Mouse (Mus musculus): ENCODE measurements around the gene Nt5dc2. TPM values are rescaled to one million over a fixed set of nuclear protein-coding genes. Genes with fewer than 3 reads are reported as not detected.

Gene Nt5dc2
- total and polyA plus RNA-seq, 3 experiments: 3.3 to 52.5 (median 4.0) TPM

GRCm38 (mm10) chr14:31089918-31090317 is 40.9 kb upstream of the Nt5dc2 start:
- Histone ChIP-seq H3K27ac (ENCODE audit: insufficient read depth, low read depth) (no peak overlapping the region), H3K9ac (ENCODE audit: insufficient read depth, low read depth) (no peak overlapping the region), H3K4me1 (ENCODE audit: control insufficient read depth in 1 of 2, insufficient read depth in 2 of 2) (no peaks in the 10 kb centered on the region), H3K4me3 (replicated peaks in 1 of 3; ENCODE audit: low read depth in 2 of 3, low read length in 2 of 3, poor library complexity in 1 of 3) (no peak overlapping the region), H3K27me3 (replicated peaks) (no peaks in the 10 kb centered on the region), H3K36me3 (replicated peaks in 1 of 2; ENCODE audit: control insufficient read depth in 1 of 2, insufficient read depth in 1 of 2, low read length in 1 of 2) (peaks cover 27 to 66% of the 10 kb centered on the region in 2 experiments), H3K9me3 (replicated peaks; ENCODE audit: low read length) (no peaks in the 10 kb centered on the region), H3K4me2 (ENCODE audit: insufficient read depth, low read depth, poor library complexity, severe bottlenecking) (no peak overlapping the region), H3K79me2 (replicated peaks; ENCODE audit: control insufficient read depth, extremely low read depth, insufficient read depth, poor library complexity, severe bottlenecking) (no peaks in the 10 kb centered on the region)
- in situ Hi-C loops (cut with MboI; ENCODE audit: low pct_ligation_motif_present, low pct_unique_long_range_greater_than_20kb, low sequenced_read_pairs) (no loop called here), dilution Hi-C loops (cut with MboI; ENCODE audit: extremely low pct_ligation_motif_present, extremely low pct_unique_long_range_greater_than_20kb, low sequenced_read_pairs) (no loop called here)
- no peak for TF ChIP-seq ETS1 (conservative IDR thresholded peaks at IDR 0.05; ENCODE audit: low read depth, low read length)
- no peak for TF ChIP-seq POLR2AphosphoS2 (IDR thresholded peaks at IDR 0.05; ENCODE audit: low read depth, low read length)
- TF ChIP-seq USF2 (conservative IDR thresholded peaks at IDR 0.05; ENCODE audit: low read depth, low read length): no peak
- no peak for TF ChIP-seq BHLHE40 (IDR thresholded peaks at IDR 0.05; ENCODE audit: low read depth, low read length)
- no peak for TF ChIP-seq JUN (IDR thresholded peaks at IDR 0.05; ENCODE audit: insufficient read depth, low read depth, low read length)
- no peak for TF ChIP-seq POLR2A (IDR thresholded peaks at IDR 0.05; ENCODE audit: low read depth, low read length)
- TF ChIP-seq NELFE (IDR thresholded peaks at IDR 0.05; ENCODE audit: low read depth, low read length): no peak
- no peak for TF ChIP-seq RCOR1 (conservative IDR thresholded peaks at IDR 0.05; ENCODE audit: low read depth, low read length)
- no peak for TF ChIP-seq TCF12 (IDR thresholded peaks at IDR 0.05; ENCODE audit: low read depth, low read length)
- DNase-seq (ENCODE audit: extremely low read depth): no peak

GRCm38 (mm10) chr14:31105156-31105555 is 25.7 kb upstream of the Nt5dc2 start:
- Histone ChIP-seq H3K4me2 (ENCODE audit: insufficient read depth, low read depth, poor library complexity, severe bottlenecking) (no peak overlapping the region), H3K9ac (ENCODE audit: insufficient read depth, low read depth) (no peak overlapping the region), H3K4me3 (replicated peaks in 1 of 3; ENCODE audit: low read depth in 2 of 3, low read length in 2 of 3, poor library complexity in 1 of 3) (no peak overlapping the region), H3K27ac (ENCODE audit: insufficient read depth, low read depth) (no peak overlapping the region), H3K79me2 (replicated peaks; ENCODE audit: control insufficient read depth, extremely low read depth, insufficient read depth, poor library complexity, severe bottlenecking) (no peaks in the 10 kb centered on the region; the same call in 1 of the 2 replicates), H3K36me3 (replicated peaks in 1 of 2; ENCODE audit: control insufficient read depth in 1 of 2, insufficient read depth in 1 of 2, low read length in 1 of 2) (peaks cover 22 to 66% of the 10 kb centered on the region in 2 experiments), H3K9me3 (replicated peaks; ENCODE audit: low read length) (no peaks in the 10 kb centered on the region), H3K4me1 (ENCODE audit: control insufficient read depth in 1 of 2, insufficient read depth in 2 of 2) (no peaks in the 10 kb centered on the region), H3K27me3 (replicated peaks) (no peaks in the 10 kb centered on the region)
- TF ChIP-seq NRF1 (IDR thresholded peaks at IDR 0.05; ENCODE audit: low read depth, low read length) (no peak), BHLHE40 (IDR thresholded peaks at IDR 0.05; ENCODE audit: low read depth, low read length) (no peak), MAX (IDR thresholded peaks at IDR 0.05; ENCODE audit: low read length) (no peak), SIN3A (IDR thresholded peaks at IDR 0.05; ENCODE audit: low read length) (no peak), NELFE (IDR thresholded peaks at IDR 0.05; ENCODE audit: low read depth, low read length) (no peak), USF1 (IDR thresholded peaks at IDR 0.05; ENCODE audit: low read depth, low read length) (no peak), MAFK (IDR thresholded peaks at IDR 0.05; ENCODE audit: insufficient replicate concordance, low read length) (no peak), CHD2 (IDR thresholded peaks at IDR 0.05; ENCODE audit: low read length) (no peak), MAZ (IDR thresholded peaks at IDR 0.05; ENCODE audit: low read depth, low read length) (no peak), ZKSCAN1 (IDR thresholded peaks at IDR 0.05; ENCODE audit: borderline replicate concordance, low read depth, low read length) (no peak)
- dilution Hi-C loops (cut with MboI; ENCODE audit: extremely low pct_ligation_motif_present, extremely low pct_unique_long_range_greater_than_20kb, low sequenced_read_pairs): no loop called here
- in situ Hi-C loops (cut with MboI; ENCODE audit: low pct_ligation_motif_present, low pct_unique_long_range_greater_than_20kb, low sequenced_read_pairs): no loop called here
- no peak for DNase-seq (ENCODE audit: extremely low read depth)

Data from CH12.LX (cell line).